Mouse (Mus musculus): ENCODE data around the gene Nipsnap2. TPM values are rescaled to one million over a fixed set of nuclear protein-coding genes. Genes with fewer than 3 reads are reported as not detected.
"Not testable (repeated sequence)": the region's sequence is repeated elsewhere in the genome, so short reads cannot be mapped to it uniquely, and the experiment has no call there.

The Nipsnap2 gene
- polyA plus RNA-seq (2012; rRNA removed) = 10.3 and 14.9 TPM in 2 replicates

GRCm38 (mm10) chr5:129724834-129725773, at the start of gene Nipsnap2:
Gene Nipsnap2, plus strand, starts transcription at chr5:129725063.
- under 1% methylated on average over 92 of the region's 93 CpGs for WGBS
- no peaks in the 10 kb centered on the region for H3K36me3 ChIP-seq (ENCODE audit: control insufficient read depth, insufficient read depth, low read length)
- H3K4me1 ChIP-seq (ENCODE audit: control insufficient read depth, insufficient read depth, insufficient read length, low read length) = peaks cover 7% of the 10 kb centered on the region
- H3K4me3 ChIP-seq (ENCODE audit: low read depth, low read length) = peak within 1 kb of the TSS; percentile 95
- H3K27me3 ChIP-seq (ENCODE audit: control insufficient read depth, insufficient read depth, low read length) = no peaks in the 10 kb centered on the region
- TF ChIP-seq CTCF (IDR thresholded peaks at IDR 0.05; ENCODE audit: extremely low read depth, insufficient read length, insufficient replicate concordance, low read depth, low read length) (peak; percentile 100), POLR2A (IDR thresholded peaks at IDR 0.05; ENCODE audit: low read depth, low read length) (peak; percentile 54)
- H3K27ac ChIP-seq (ENCODE audit: insufficient read depth, low read depth, low read length) = peak within 1 kb of the TSS; percentile 88

- H3K4me1 ChIP-seq (ENCODE audit: control insufficient read depth, insufficient read depth, insufficient read length, low read length); H3K4me3 ChIP-seq (ENCODE audit: low read depth, low read length); H3K27me3 ChIP-seq (ENCODE audit: control insufficient read depth, insufficient read depth, low read length); H3K36me3 ChIP-seq (ENCODE audit: control insufficient read depth, insufficient read depth, low read length); H3K27ac ChIP-seq (ENCODE audit: insufficient read depth, low read depth, low read length): not testable (repeated sequence)
- WGBS = 91% methylated on average over 5 of the region's 5 CpGs
Observed at GRCm38 (mm10) chr5:129685141-129685540, 39.7 kb upstream of the Nipsnap2 start.

GRCm38 (mm10) chr5:129687621-129688020, 37.2 kb upstream of the Nipsnap2 start:
- 69% methylated on average over 7 of the region's 7 CpGs for WGBS

GRCm38 (mm10) chr5:129690528-129690927, 34.3 kb upstream of the Nipsnap2 start:
- Histone ChIP-seq H3K27me3 (ENCODE audit: control insufficient read depth, insufficient read depth, low read length) (no peaks in the 10 kb centered on the region), H3K4me3 (ENCODE audit: low read depth, low read length) (no peak overlapping the region), H3K4me1 (ENCODE audit: control insufficient read depth, insufficient read depth, insufficient read length, low read length) (no peaks in the 10 kb centered on the region), H3K27ac (ENCODE audit: insufficient read depth, low read depth, low read length) (no peak overlapping the region), H3K36me3 (ENCODE audit: control insufficient read depth, insufficient read depth, low read length) (no peaks in the 10 kb centered on the region)
- WGBS = 54% methylated on average over 3 of the region's 3 CpGs
- TF ChIP-seq POLR2A (IDR thresholded peaks at IDR 0.05; ENCODE audit: low read depth, low read length) = no peak
- TF ChIP-seq CTCF (IDR thresholded peaks at IDR 0.05; ENCODE audit: extremely low read depth, insufficient read length, insufficient replicate concordance, low read depth, low read length) = no peak

More at GRCm38 (mm10) chr5:129687621-129688020, 37.2 kb upstream of the Nipsnap2 start:
- Histone ChIP-seq H3K4me3 (ENCODE audit: low read depth, low read length) (no peak overlapping the region), H3K27me3 (ENCODE audit: control insufficient read depth, insufficient read depth, low read length) (no peaks in the 10 kb centered on the region), H3K4me1 (ENCODE audit: control insufficient read depth, insufficient read depth, insufficient read length, low read length) (no peaks in the 10 kb centered on the region), H3K27ac (ENCODE audit: insufficient read depth, low read depth, low read length) (no peak overlapping the region), H3K36me3 (ENCODE audit: control insufficient read depth, insufficient read depth, low read length) (no peaks in the 10 kb centered on the region)
- TF ChIP-seq POLR2A (IDR thresholded peaks at IDR 0.05; ENCODE audit: low read depth, low read length) = no peak
- no peak for TF ChIP-seq CTCF (IDR thresholded peaks at IDR 0.05; ENCODE audit: extremely low read depth, insufficient read length, insufficient replicate concordance, low read depth, low read length)

- Histone ChIP-seq H3K4me1 (ENCODE audit: control insufficient read depth, insufficient read depth, insufficient read length, low read length) (no peaks in the 10 kb centered on the region), H3K27me3 (ENCODE audit: control insufficient read depth, insufficient read depth, low read length) (0 out of 2 replicates have a peak, but pooled peaks cover 2% of the 10 kb centered on the region), H3K4me3 (ENCODE audit: low read depth, low read length) (no peak overlapping the region), H3K27ac (ENCODE audit: insufficient read depth, low read depth, low read length) (no peak overlapping the region), H3K36me3 (ENCODE audit: control insufficient read depth, insufficient read depth, low read length) (no peaks in the 10 kb centered on the region)
- TF ChIP-seq POLR2A (IDR thresholded peaks at IDR 0.05; ENCODE audit: low read depth, low read length) (no peak), CTCF (IDR thresholded peaks at IDR 0.05; ENCODE audit: extremely low read depth, insufficient read length, insufficient replicate concordance, low read depth, low read length) (no peak)
- 43% methylated on average over 2 of the region's 2 CpGs for WGBS
Observed at GRCm38 (mm10) chr5:129700506-129700905, 24.4 kb upstream of the Nipsnap2 start.

- H3K27me3 ChIP-seq (ENCODE audit: control insufficient read depth, insufficient read depth, low read length) = 0 out of 2 replicates have a peak, but pooled peaks cover 2% of the 10 kb centered on the region
- no peak overlapping the region for H3K27ac ChIP-seq (ENCODE audit: insufficient read depth, low read depth, low read length)
- H3K4me1 ChIP-seq (ENCODE audit: control insufficient read depth, insufficient read depth, insufficient read length, low read length) = no peaks in the 10 kb centered on the region
- no peaks in the 10 kb centered on the region for H3K36me3 ChIP-seq (ENCODE audit: control insufficient read depth, insufficient read depth, low read length)
- WGBS = 69% methylated on average over 1 of the region's 1 CpGs
- H3K4me3 ChIP-seq (ENCODE audit: low read depth, low read length) = no peak overlapping the region
- TF ChIP-seq POLR2A (IDR thresholded peaks at IDR 0.05; ENCODE audit: low read depth, low read length) (no peak), CTCF (IDR thresholded peaks at IDR 0.05; ENCODE audit: extremely low read depth, insufficient read length, insufficient replicate concordance, low read depth, low read length) (no peak)
Observed at GRCm38 (mm10) chr5:129701706-129702105, 23.2 kb upstream of the Nipsnap2 start.

GRCm38 (mm10) chr5:129703368-129703767, 21.5 kb upstream of the Nipsnap2 start:
- TF ChIP-seq POLR2A (IDR thresholded peaks at IDR 0.05; ENCODE audit: low read depth, low read length) (no peak), CTCF (IDR thresholded peaks at IDR 0.05; ENCODE audit: extremely low read depth, insufficient read length, insufficient replicate concordance, low read depth, low read length) (no peak)
- 0 out of 2 replicates have a peak, but pooled peaks cover 4% of the 10 kb centered on the region for H3K27me3 ChIP-seq (ENCODE audit: control insufficient read depth, insufficient read depth, low read length)
- H3K4me1 ChIP-seq (ENCODE audit: control insufficient read depth, insufficient read depth, insufficient read length, low read length) = no peaks in the 10 kb centered on the region
- H3K4me3 ChIP-seq (ENCODE audit: low read depth, low read length) = no peak overlapping the region
- H3K27ac ChIP-seq (ENCODE audit: insufficient read depth, low read depth, low read length) = no peak overlapping the region
- no peaks in the 10 kb centered on the region for H3K36me3 ChIP-seq (ENCODE audit: control insufficient read depth, insufficient read depth, low read length)

Measured in small intestine, adult 2 months (tissue).